Mouse (Mus musculus) E14TG2a.4 (cell line): ENCODE results near the gene March5.

Experiments used
- CTCF ChIP-seq: conservative IDR thresholded peaks from 2 replicates; pipeline ENCODE4 v1.5.1; 2014; ENCODE audit warnings: low read length
- POU5F1 ChIP-seq: IDR thresholded peaks from 2 replicates; pipeline ENCODE4 v1.6.1; 2014; ENCODE audit warnings: low read length, borderline replicate concordance

DNA sequence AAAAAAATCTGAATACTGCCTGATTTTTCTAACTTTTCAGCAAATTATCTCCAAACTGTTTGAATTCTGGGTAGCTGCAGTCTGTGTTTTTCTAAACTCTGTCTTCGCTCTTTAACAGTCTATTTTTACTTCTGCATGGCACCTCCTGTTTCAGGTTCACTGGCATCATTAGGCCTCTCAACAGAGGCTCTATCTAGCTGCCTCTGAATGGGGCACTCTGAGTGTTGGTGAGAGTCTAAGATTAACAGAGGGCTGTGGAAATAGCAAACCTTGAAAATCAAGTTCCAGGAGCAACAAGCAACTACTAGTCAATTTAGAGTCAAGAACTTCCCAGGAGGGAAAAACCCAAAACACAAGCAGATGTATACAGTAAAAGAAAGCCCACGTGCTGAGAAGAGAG lies 7.5 kb upstream of the March5 start:
- TF ChIP-seq CTCF (no peak), POU5F1 (no peak)
